Mouse (Mus musculus): ENCODE data around the gene Atg4d. TPM values are rescaled to one million over a fixed set of nuclear protein-coding genes. Genes with fewer than 3 reads are reported as not detected.
A peak's percentile ranks its signal among the peaks of the same experiment; 100 is the strongest.
"Not testable (repeated sequence)": the region's sequence is repeated elsewhere in the genome, so short reads cannot be mapped to it uniquely, and the experiment has no call there.

The Atg4d gene
- total RNA-seq, 2 experiments from 2014 or later, result 45.3 to 49.5 TPM

DNA sequence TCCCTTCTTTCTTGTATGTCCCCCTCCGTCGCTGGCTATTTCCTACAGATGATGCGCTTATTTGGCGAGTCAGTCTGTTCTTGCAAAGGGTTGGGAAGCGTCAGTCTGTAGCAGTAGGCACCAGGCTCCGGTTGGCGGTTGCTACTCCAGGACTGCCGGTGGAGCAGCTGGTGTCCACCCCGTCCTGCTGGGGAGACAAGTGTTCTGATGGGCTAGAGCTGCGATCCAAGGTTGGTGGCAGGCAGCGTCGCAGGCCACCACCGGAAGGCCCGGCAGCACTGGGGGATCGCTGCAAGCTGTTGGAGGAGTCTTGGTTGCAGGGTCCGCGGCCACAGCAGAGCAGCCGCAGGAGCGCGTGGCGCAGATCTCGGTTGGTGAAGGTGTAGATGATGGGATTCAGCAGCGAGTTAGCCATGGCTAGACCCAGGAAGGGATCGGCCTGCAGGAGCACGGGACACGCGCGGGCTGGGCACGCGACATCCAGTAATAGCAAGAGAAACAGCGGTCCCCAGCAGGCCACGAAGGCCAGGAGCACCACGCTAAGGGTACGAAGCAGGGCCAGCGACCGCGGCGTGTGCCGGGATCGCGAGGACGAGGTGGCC, 21.2 kb upstream of the Atg4d start:
- DNase-seq (ENCODE audit: extremely low spot score in 1 of 2, low spot score in 2 of 2), result peak in 1 of 2 experiments; percentile 39
- Histone ChIP-seq H3K27ac (peak overlapping the region; percentile 53), H3K4me3 (peak overlapping the region; percentile 35)
- intact Hi-C loops (cut with DNase I), result loop anchor here (5.0 kb wide), 1 partner anchor 123 kb away; the partner anchor contains the start of gene Ilf3
- no peak for TF ChIP-seq CTCF (IDR thresholded peaks at IDR 0.05)

DNA sequence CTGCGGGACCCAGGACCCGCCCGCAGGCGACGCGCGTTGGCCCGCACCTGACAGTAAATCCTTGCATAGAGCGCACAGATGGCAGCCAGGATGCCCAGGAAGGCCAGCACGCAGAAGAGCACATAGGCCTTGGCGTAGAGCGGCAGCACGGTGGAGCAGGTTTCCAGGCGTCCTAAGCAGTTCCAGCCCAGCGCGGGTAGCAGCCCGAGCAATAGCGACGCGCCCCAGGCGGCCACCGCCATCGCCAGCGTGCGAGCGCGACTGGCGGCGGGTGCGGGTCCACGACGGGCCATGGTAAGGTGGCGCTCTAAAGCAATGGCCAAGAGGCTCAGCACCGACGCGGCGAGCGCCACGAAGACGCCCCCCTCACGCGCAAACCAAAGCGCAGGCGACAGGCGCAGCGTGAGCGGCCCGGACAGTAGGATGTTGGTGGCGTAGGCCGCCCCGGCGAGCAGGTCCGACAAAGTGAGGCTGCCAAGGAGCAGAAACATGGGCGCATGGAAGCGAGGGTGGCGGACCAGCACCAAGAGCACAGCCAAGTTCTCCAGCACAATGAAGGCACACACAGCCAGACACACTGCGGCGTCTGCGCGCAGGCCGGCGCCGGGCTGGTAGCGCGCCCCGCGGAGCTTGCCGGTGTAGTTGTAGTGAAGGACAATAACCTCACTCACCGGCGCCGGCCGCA, 20.5 kb upstream of the Atg4d start:
- Histone ChIP-seq H3K27ac (peak overlapping the region; percentile 53), H3K4me3 (peak overlapping the region; percentile 35)
- intact Hi-C loops (cut with DNase I), result loop anchor here (5.0 kb wide), 1 partner anchor 123 kb away; the partner anchor contains the start of gene Ilf3
- no peak for TF ChIP-seq CTCF (IDR thresholded peaks at IDR 0.05)
- peak in 1 of 2 experiments; percentile 54 for DNase-seq (ENCODE audit: extremely low spot score in 1 of 2, low spot score in 2 of 2)

DNA sequence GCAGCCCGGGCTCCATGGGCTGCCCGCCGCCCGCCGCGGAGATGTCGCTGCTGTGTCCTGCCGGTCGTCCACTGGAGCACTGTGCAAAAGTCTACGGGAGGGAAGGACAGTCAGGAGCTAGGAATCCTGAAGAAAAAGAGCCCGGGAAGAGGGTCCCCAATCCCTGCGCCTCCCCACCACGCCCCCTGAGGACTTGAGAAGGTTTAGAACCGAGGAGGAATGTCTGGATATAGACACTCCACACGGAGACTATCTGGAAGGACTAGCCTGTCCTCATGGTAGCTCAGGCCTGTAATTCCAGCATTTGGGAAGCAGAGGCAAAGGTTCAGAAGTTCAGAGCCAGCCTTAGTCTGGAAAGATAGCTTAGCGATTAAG, 20.0 kb upstream of the Atg4d start:
- TF ChIP-seq CTCF (IDR thresholded peaks at IDR 0.05), result no peak
- Histone ChIP-seq H3K27ac (no peak overlapping the region; the same call in 1 of the 2 replicates), H3K4me3 (peak overlapping the region; percentile 35)
- intact Hi-C loops (cut with DNase I), result no loop called here
- no peak for DNase-seq (ENCODE audit: extremely low spot score in 1 of 2, low spot score in 2 of 2)

DNA sequence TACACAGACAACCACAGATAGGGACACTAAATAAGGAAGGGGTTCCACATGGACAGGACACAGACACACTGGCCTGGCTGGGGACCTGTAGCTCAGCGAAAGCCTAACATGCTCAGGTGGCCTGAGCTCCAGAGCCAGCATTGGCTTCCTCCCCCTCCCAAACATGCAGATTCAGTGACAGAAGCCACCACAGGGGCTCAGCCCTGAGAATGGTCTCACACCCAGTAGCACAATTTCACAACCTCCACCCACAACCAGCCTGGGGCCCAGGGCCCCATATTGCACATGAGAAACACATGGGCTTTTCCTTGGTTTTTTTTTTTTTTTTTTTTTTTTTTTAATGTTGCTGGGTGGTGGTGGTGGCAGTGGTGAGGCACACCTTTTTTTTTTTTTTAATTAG, 18.8 kb upstream of the Atg4d start:
- no peak overlapping the region for H3K27ac ChIP-seq
- H3K4me3 ChIP-seq, result no peak overlapping the region
- no peak for DNase-seq (ENCODE audit: extremely low spot score in 1 of 2, low spot score in 2 of 2)
- no peak for TF ChIP-seq CTCF (IDR thresholded peaks at IDR 0.05)
- intact Hi-C loops (cut with DNase I), result no loop called here

DNA sequence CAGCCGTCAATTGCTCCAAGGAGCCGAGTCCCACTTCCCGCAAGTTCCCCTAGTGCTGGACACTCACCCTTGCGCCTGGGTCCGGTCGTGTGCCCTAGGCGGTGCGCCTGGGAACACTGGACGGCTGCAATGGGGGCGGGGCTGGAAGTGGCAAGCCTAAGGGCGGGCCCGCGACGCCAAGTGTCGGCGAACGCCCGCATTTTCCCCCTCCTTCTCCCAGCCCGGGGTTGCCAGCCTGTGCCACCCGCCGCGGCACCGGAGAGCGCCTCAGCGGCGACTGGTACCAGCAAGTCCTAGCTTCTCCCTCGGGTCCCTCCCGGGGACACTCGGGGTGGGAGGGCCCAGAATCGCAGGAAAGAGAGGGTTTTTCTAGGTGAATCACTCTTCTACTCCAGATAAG, 16.8 kb upstream of the Atg4d start, which contains the start of gene S1pr5:
Gene S1pr5 (minus strand): TSS at position 118 of the 400 bp plus-strand sequence.
- DNase-seq (ENCODE audit: extremely low spot score in 1 of 2, low spot score in 2 of 2), result peak in 1 of 2 experiments; percentile 48
- TF ChIP-seq CTCF (IDR thresholded peaks at IDR 0.05), result no peak
- Histone ChIP-seq H3K27ac (peak within 1 kb of the TSS; percentile 69), H3K4me3 (peak within 1 kb of the TSS; percentile 16)
- intact Hi-C loops (cut with DNase I), result no loop called here

DNA sequence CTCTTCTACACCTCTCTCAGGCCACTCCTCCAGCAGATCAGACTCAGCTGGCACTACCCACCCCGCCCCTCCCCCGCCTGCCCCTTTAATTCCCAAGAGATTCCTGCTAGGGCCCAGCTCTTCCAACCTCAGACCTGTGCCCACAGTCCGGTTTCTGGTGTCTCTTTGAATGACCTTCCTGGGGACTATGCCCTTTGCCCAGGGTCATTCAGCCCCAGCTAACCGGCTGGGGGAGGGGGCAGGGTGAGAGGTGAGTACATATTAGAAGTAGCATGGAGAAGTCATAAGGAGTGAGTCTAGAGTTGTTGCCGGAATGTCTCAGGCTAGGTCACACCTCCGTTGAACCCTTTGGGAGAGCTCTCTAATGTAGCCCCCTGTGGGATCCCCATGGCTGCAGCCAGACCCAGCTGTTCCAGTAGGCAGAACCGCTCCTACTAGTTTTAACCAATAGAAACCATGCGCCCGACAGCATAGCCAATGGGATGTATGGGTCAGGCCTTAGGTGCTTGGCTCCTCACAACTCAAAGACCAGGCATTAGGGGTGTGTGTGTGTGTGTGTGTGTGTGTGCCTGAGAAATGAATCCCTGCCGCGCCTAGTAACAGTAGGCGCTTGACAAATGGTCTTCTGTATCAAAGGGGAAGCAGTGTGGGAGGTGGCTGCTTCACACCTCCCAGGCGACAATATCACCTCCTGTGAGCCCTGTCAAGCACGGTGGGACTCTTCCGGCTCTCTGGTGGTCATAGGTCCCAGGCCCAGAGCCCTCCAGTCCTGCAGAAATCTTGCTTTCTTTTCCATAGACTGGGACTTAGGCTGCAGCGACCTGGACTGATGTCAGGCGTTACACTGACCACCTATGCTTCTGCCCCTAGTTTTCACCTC, 15.2 kb upstream of the Atg4d start:
- no peak for DNase-seq (ENCODE audit: extremely low spot score in 1 of 2, low spot score in 2 of 2)
- intact Hi-C loops (cut with DNase I), result loop anchor here (5.0 kb wide), 1 partner anchor 87 kb away; no protein-coding TSS in a partner anchor
- no peak for TF ChIP-seq CTCF (IDR thresholded peaks at IDR 0.05)
- no peak overlapping the region; the same call in 1 of the 2 replicates for H3K27ac ChIP-seq
- H3K4me3 ChIP-seq, result no peak overlapping the region

DNA sequence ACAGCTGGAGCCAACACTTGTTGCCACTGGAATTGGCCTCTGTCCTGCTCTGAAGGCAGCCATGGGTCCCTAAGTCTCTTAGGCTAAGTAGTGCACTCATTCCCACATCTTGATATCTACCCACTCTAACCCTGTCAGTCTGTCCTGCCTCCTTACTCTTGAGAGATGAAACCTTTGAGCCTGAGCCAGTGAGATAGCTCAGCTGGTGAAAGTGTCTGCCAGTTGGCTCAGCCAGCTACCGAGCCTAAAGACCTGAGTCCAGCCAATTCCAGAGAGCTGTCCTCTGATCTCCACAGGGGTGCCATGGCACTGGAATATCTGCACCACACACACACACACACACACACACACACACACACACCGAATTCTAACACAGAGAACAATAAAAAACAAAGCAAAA, 14.6 kb upstream of the Atg4d start:
- Histone ChIP-seq H3K4me3 (no peak overlapping the region), H3K27ac (no peak overlapping the region)
- intact Hi-C loops (cut with DNase I), result loop anchor here (5.0 kb wide), 1 partner anchor 87 kb away; no protein-coding TSS in a partner anchor
- DNase-seq (ENCODE audit: extremely low spot score in 1 of 2, low spot score in 2 of 2), result no peak
- TF ChIP-seq CTCF (IDR thresholded peaks at IDR 0.05), result no peak

DNA sequence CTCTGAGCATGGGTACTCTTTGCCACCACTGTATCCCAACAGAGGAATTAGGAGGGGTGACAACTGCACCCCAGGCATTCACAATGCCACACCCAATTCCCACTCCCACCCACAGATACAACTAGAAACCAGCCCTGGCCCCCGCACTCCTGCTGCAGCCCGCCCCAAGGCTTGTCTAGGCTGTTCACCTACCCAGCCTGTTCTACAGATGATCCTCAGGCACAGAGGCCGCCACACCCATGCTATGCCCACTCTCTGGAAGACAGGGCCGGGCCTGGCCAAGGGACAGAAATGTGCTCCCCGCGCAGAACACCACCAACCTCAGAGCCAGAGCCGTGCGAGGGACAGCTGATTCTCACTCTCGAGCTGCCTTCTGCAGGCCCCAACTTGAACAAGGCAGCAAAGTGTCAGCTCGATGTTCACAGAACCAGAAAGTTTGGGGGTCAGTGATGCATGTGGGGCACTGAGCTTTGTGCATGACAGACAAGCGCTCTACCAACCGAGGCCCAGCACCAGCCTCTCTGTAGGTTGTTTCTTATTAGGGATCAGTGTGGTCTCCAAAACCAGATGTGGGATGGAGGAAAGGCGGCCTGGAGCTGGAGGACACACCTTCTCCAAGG, 13.9 kb upstream of the Atg4d start:
- DNase-seq (ENCODE audit: extremely low spot score in 1 of 2, low spot score in 2 of 2), result no peak
- Histone ChIP-seq H3K4me3 (no peak overlapping the region), H3K27ac (no peak overlapping the region)
- intact Hi-C loops (cut with DNase I), result loop anchor here (5.0 kb wide), 1 partner anchor 86 kb away; no protein-coding TSS in a partner anchor
- no peak for TF ChIP-seq CTCF (IDR thresholded peaks at IDR 0.05)

DNA sequence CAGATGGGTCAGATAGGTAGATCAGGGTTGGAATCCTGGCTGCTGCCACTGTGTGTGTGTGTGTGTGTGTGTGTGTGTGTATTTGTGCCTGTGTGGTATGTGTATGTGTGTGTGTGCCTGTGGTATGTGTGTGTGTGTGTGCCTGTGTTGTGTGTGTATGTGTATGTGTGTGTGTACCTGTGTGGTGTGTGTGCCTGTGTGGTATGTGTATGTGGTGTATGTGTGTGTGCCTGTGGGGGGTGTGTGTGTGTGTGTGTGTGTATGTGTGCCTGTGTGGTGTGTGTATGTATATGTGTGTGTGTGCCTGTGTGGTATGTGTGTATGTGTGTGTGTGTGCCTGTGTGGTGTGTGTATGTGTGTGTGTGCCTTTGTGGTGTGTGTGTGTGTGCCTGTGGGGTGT, 10.4 kb upstream of the Atg4d start:
- no peak for TF ChIP-seq CTCF (IDR thresholded peaks at IDR 0.05)
- DNase-seq (ENCODE audit: extremely low spot score in 1 of 2, low spot score in 2 of 2), result no peak
- Histone ChIP-seq H3K27ac (no peak overlapping the region), H3K4me3 (no peak overlapping the region)
- intact Hi-C loops (cut with DNase I), result loop anchor here (5.0 kb wide), 1 partner anchor 83 kb away; no protein-coding TSS in a partner anchor

DNA sequence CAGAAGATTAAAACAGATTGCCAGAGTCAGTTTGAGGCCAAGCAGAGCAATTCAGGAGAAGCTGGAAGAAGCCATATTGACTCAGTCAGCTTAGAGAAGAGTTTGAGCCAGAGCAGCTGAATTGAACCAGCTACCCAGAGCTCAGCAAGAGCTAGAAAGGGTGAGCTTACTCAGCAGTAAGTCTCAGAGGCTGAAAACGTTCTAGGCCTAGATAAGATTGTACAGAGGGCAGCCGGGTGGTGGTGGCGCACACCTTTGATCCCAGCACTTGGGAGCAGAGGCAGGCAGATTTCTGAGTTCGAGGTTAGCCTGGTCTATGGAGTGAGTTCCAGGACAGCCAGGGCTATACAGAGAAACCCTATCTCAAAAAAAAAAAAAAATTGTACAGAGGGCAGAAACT, 8.7 kb upstream of the Atg4d start:
- intact Hi-C loops (cut with DNase I); H3K4me3 ChIP-seq; DNase-seq (ENCODE audit: extremely low spot score in 1 of 2, low spot score in 2 of 2); H3K27ac ChIP-seq: not testable (repeated sequence)

DNA sequence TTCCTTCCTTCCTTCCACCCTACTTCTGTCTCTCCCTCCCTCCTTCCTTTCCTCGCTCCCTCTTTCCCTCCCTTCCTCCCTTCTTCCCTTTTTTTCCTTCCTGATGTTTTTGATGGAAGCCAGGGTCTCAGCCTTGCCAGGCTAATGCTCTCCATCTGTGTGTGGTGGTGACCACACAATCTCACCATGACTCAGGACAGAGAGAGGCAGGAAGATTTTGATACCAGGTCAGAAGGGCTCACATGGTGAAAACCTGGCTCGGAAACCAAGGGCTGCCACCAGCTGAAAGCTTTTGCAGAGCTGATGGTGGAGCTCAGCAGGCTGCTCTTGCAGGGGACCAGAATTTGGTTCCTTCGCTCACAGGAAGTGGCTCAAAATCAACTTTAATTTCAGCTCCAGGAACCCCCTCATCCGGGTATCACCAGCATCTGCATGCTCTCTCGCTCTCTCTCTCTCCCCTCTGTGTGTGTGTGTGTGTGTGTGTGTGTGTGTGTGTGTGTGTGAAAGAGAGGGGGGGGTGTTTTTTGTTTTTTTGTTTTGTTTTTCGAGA, 4.5 kb upstream of the Atg4d start:
- TF ChIP-seq CTCF (IDR thresholded peaks at IDR 0.05), result no peak
- H3K4me3 ChIP-seq, result no peak overlapping the region
- no peak overlapping the region for H3K27ac ChIP-seq
- DNase-seq (ENCODE audit: extremely low spot score in 1 of 2, low spot score in 2 of 2), result no peak
- intact Hi-C loops (cut with DNase I), result no loop called here
